Mouse (Mus musculus) ovary, postnatal 14 days (tissue): ENCODE results near the gene Dcun1d1.

Source experiments
- DNase-seq: peaks from one replicate; pipeline ENCODE4 v3.0.0; 2022; ENCODE audit warnings: low spot score

The Dcun1d1 gene

GRCm38 (mm10) chr3:35937345-35937744, at the start of gene Dcun1d1:
Gene Dcun1d1, minus strand, starts transcription at chr3:35937445.
- DNase-seq: no peak

- no peak for DNase-seq
Observed at GRCm38 (mm10) chr3:35986266-35986665, 49.0 kb upstream of the Dcun1d1 start.

GRCm38 (mm10) chr3:35973551-35973950, 36.3 kb upstream of the Dcun1d1 start:
- DNase-seq: peak; percentile 9

- peak; percentile 8 for DNase-seq
Observed at GRCm38 (mm10) chr3:35972985-35973384, 35.7 kb upstream of the Dcun1d1 start.

- no peak for DNase-seq
Observed at GRCm38 (mm10) chr3:35971149-35971548, 33.9 kb upstream of the Dcun1d1 start.

GRCm38 (mm10) chr3:35970441-35970840, 33.2 kb upstream of the Dcun1d1 start:
- no peak for DNase-seq

- DNase-seq: no peak
Observed at GRCm38 (mm10) chr3:35967366-35967921, 30.2 kb upstream of the Dcun1d1 start.

- no peak for DNase-seq
Observed at GRCm38 (mm10) chr3:35966493-35966892, 29.2 kb upstream of the Dcun1d1 start.

- DNase-seq: no peak
Observed at GRCm38 (mm10) chr3:35964928-35965327, 27.7 kb upstream of the Dcun1d1 start.

GRCm38 (mm10) chr3:35963921-35964320, 26.7 kb upstream of the Dcun1d1 start:
- DNase-seq: no peak

- DNase-seq: no peak
Observed at GRCm38 (mm10) chr3:35963401-35963800, 26.2 kb upstream of the Dcun1d1 start.

- no peak for DNase-seq
Observed at GRCm38 (mm10) chr3:35962967-35963366, 25.7 kb upstream of the Dcun1d1 start.

GRCm38 (mm10) chr3:35957230-35957629, 20.0 kb upstream of the Dcun1d1 start:
- no peak for DNase-seq

- DNase-seq: no peak
Observed at GRCm38 (mm10) chr3:35954901-35955575, 17.8 kb upstream of the Dcun1d1 start.

GRCm38 (mm10) chr3:35953816-35954215, 16.6 kb upstream of the Dcun1d1 start:
- no peak for DNase-seq

- no peak for DNase-seq
Observed at GRCm38 (mm10) chr3:35953184-35953583, 15.9 kb upstream of the Dcun1d1 start.

- DNase-seq: no peak
Observed at GRCm38 (mm10) chr3:35948197-35948596, 11.0 kb upstream of the Dcun1d1 start.

GRCm38 (mm10) chr3:35940520-35941135, 3.4 kb upstream of the Dcun1d1 start:
- no peak for DNase-seq

GRCm38 (mm10) chr3:35940047-35940446, 2.8 kb upstream of the Dcun1d1 start:
- no peak for DNase-seq

GRCm38 (mm10) chr3:35933405-35933777, 3.9 kb downstream of the Dcun1d1 start:
- peak; percentile 15 for DNase-seq

- DNase-seq: peak; percentile 70
Observed at GRCm38 (mm10) chr3:35932735-35933404, 4.4 kb downstream of the Dcun1d1 start.

GRCm38 (mm10) chr3:35931896-35932727, 5.1 kb downstream of the Dcun1d1 start:
- DNase-seq: peak; percentile 37
